Mouse (Mus musculus): ENCODE results near the gene Spns2.

DNA sequence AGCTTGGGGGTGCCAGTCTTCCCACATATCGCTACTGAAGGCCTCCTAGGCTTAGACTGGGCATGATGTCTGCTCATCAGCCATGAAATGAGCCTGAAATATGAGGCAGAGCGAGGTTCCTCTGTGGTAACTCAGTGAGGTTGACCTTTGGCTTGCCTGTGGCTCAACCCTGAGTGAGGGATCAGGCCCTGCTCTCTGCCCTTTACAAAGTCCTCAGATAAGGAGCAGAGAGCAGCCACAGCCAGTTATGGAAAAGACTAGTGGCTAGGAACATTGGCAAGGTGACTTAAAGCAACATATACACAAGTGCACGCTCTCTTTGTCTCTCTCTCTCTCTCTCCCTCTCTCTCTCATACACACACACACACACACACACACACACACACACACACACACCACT is 14.8 kb downstream of the Spns2 start:
- TF ChIP-seq CTCF (IDR thresholded peaks at IDR 0.05; ENCODE audit: low read depth, low read length) (no peak), POLR2A (IDR thresholded peaks at IDR 0.05; ENCODE audit: borderline replicate concordance, low read depth, low read length) (no peak)
